In genomic region chr9:51951337-51951736, GRCm38 (mm10) we compare ENCODE assay signal across 9 mouse cellular contexts. TPM values are rescaled to one million over a fixed set of nuclear protein-coding genes. Genes with fewer than 3 reads are reported as not detected.
DNase-seq lines count a peak whose midpoint lies in the region; ATAC-seq and TF ChIP-seq lines count a peak whose summit lies in the region.
"Had no signal": no experiment of that assay in that cellular context is flagged by ENCODE, and none has a peak within 500 bp of the region (broad histone marks: within the 10 kb centered on the region; RNA-seq: fewer than 3 reads in every experiment).

No protein-coding gene starts in this region.

- intact Hi-C loops in gastrocnemius, adult 2 months (cut with DNase I) = loop anchor here (10.0 kb wide), 1 partner anchor 797 kb away; no protein-coding TSS in a partner anchor

- H3K4me3 ChIP-seq in gastrocnemius, adult 2 months = no peak overlapping the region
- no peak overlapping the region for H3K4me3 ChIP-seq in liver, postnatal 0 days (ENCODE audit: low read depth, low read length)
- H3K4me3 ChIP-seq in liver, embryonic 12.5 days = no peak overlapping the region
- no peak overlapping the region for H3K4me3 ChIP-seq in intestine, embryonic 16.5 days (ENCODE audit: low read length)
- H3K4me3 ChIP-seq: embryonic facial prominence, embryonic 15.5 days had no signal

- H3K9me3 ChIP-seq in liver, postnatal 0 days (ENCODE audit: low read length) = no peaks in the 10 kb centered on the region
- H3K9me3 ChIP-seq in liver, embryonic 12.5 days (replicated peaks) = no peaks in the 10 kb centered on the region
- H3K9me3 ChIP-seq in intestine, embryonic 16.5 days (ENCODE audit: control insufficient read depth, low read length) = no peaks in the 10 kb centered on the region
- H3K9me3 ChIP-seq: embryonic facial prominence, embryonic 15.5 days had no signal

- TF ChIP-seq EP300 in liver, postnatal 0 days (IDR thresholded peaks at IDR 0.05; ENCODE audit: low read depth) = no peak

- no peak overlapping the region for H3K4me2 ChIP-seq in liver, postnatal 0 days (ENCODE audit: low read depth, low read length)
- H3K4me2 ChIP-seq in liver, embryonic 12.5 days = no peak overlapping the region
- H3K4me2 ChIP-seq in intestine, embryonic 16.5 days (ENCODE audit: low read depth, low read length) = no peak overlapping the region
- H3K4me2 ChIP-seq: embryonic facial prominence, embryonic 15.5 days had no signal

- 69% methylated on average over 2 of the region's 2 CpGs for WGBS in liver, postnatal 0 days (ENCODE audit: insufficient replicate concordance)
- 66% methylated on average over 2 of the region's 2 CpGs for WGBS in liver, embryonic 12.5 days (ENCODE audit: insufficient replicate concordance)
- WGBS in intestine, embryonic 16.5 days = 43% methylated on average over 2 of the region's 2 CpGs

- H3K4me1 ChIP-seq in liver, postnatal 0 days (ENCODE audit: insufficient read depth) = no peaks in the 10 kb centered on the region
- H3K4me1 ChIP-seq in liver, embryonic 12.5 days = no peaks in the 10 kb centered on the region
- no peaks in the 10 kb centered on the region for H3K4me1 ChIP-seq in intestine, embryonic 16.5 days (ENCODE audit: control insufficient read depth, insufficient read depth, low read length)
- H3K4me1 ChIP-seq: embryonic facial prominence, embryonic 15.5 days had no signal

- peak; percentile 66 for TF ChIP-seq CTCF in gastrocnemius, adult 2 months (IDR thresholded peaks at IDR 0.05)
- TF ChIP-seq CTCF in liver, postnatal 0 days (IDR thresholded peaks at IDR 0.05; ENCODE audit: low read depth) = peak; percentile 30; the same call in 1 of the 2 replicates

- H3K36me3 ChIP-seq in liver, postnatal 0 days (replicated peaks; ENCODE audit: insufficient read depth, low read length) = peaks cover 19% of the 10 kb centered on the region; the same call in 1 of the 2 replicates
- peaks cover 10% of the 10 kb centered on the region; the same call in 1 of the 2 replicates for H3K36me3 ChIP-seq in liver, embryonic 12.5 days
- H3K36me3 ChIP-seq in intestine, embryonic 16.5 days (ENCODE audit: control insufficient read depth, insufficient read depth, low read length) = peaks cover 4% of the 10 kb centered on the region; the same call in 1 of the 2 replicates

- H3K9ac ChIP-seq in liver, postnatal 0 days (replicated peaks) = no peak overlapping the region
- no peak overlapping the region for H3K9ac ChIP-seq in liver, embryonic 12.5 days
- H3K9ac ChIP-seq in intestine, embryonic 16.5 days (ENCODE audit: low read depth, low read length) = no peak overlapping the region
- H3K9ac ChIP-seq: embryonic facial prominence, embryonic 15.5 days had no signal

- H3K27ac ChIP-seq in gastrocnemius, adult 2 months = no peak overlapping the region
- no peak overlapping the region for H3K27ac ChIP-seq in liver, postnatal 0 days (ENCODE audit: low read depth)
- H3K27ac ChIP-seq in liver, embryonic 12.5 days = no peak overlapping the region
- H3K27ac ChIP-seq in intestine, embryonic 16.5 days (ENCODE audit: low read length) = no peak overlapping the region
- H3K27ac ChIP-seq: embryonic facial prominence, embryonic 15.5 days had no signal

- no peaks in the 10 kb centered on the region for H3K27me3 ChIP-seq in liver, postnatal 0 days (ENCODE audit: insufficient read depth, low read length)
- no peaks in the 10 kb centered on the region for H3K27me3 ChIP-seq in liver, embryonic 12.5 days (replicated peaks)
- no peaks in the 10 kb centered on the region for H3K27me3 ChIP-seq in intestine, embryonic 16.5 days (replicated peaks; ENCODE audit: control insufficient read depth, insufficient read depth, low read length)
- H3K27me3 ChIP-seq: embryonic facial prominence, embryonic 15.5 days had no signal

- no peak for DNase-seq in gastrocnemius, adult 2 months
- no peak for DNase-seq in gastrocnemius, adult 8-10 months (ENCODE audit: low spot score in 2 of 2)
- no peak for DNase-seq in liver, postnatal 0 days
- peak; percentile 47 for DNase-seq in adipocyte (ENCODE audit: low spot score)
- peak; percentile 31 for DNase-seq in retina, postnatal 1 day
- DNase-seq in frontal cortex, postnatal 14 days (ENCODE audit: low spot score in 2 of 2) = no peak

- no peak for ATAC-seq in liver, postnatal 0 days
- no peak for ATAC-seq in liver, embryonic 12.5 days
- ATAC-seq in intestine, embryonic 16.5 days = no peak

RNA-seq across cellular contexts. Expression of gene Fdx1, which starts 12.0 kb away (rescaled TPM):
- 10 to 100 TPM; 37.0 to 47.5 TPM for total RNA-seq in gastrocnemius, adult 2 months (2021)
- 10 to 100 TPM; 33.4 to 42.6 (median 37.6) TPM for total RNA-seq in gastrocnemius, adult 8-10 months (2022)
- polyA plus RNA-seq in liver, postnatal 0 days (2015; fragmentation: Nextera tagmentation; extraction: Ambion mirVana) = 135 and 150 TPM in 2 replicates
- polyA plus RNA-seq in liver, embryonic 12.5 days (2016; fragmentation: Nextera tagmentation; extraction: Ambion mirVana) = 34.4 and 34.9 TPM in 2 replicates
- 81.3 and 85.7 TPM in 2 replicates for polyA plus RNA-seq in intestine, embryonic 16.5 days (2015; fragmentation: Nextera tagmentation; extraction: Ambion mirVana)

Comparison
In these comparisons a context has a peak if more than half of its experiments do, and no peak if none do; other contexts are left out.
1. DNase-seq: peak in adipocyte (single experiment) and retina, postnatal 1 day (single experiment); none in gastrocnemius, adult 2 months (single experiment), gastrocnemius, adult 8-10 months (0 of 2), liver, postnatal 0 days (single experiment) and frontal cortex, postnatal 14 days (0 of 2).